Mouse (Mus musculus): ENCODE results near the gene Eef1akmt3.
"Not testable (repeated sequence)": the region's sequence is repeated elsewhere in the genome, so short reads cannot be mapped to it uniquely, and the experiment has no call there.

DNA sequence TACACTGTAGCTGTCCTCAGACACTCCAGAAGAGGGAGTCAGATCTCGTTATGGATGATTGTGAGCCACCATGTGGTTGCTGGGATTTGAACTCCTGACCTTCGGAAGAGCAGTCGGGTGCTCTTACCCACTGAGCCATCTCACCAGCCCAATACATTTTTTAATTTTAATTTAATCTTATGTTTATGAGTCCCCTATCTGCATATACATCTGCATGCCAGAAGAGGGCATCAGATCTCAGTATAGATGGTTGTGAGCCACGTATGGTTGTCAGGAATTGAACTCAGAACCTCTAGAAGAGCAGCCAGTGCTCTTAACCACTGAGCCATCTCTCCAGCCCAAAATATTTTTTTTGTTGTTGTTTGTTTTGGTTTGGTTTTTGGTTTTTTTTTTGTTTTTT, 31.0 kb upstream of the Eef1akmt3 start:
- not testable (repeated sequence) for TF ChIP-seq POLR2A (IDR thresholded peaks at IDR 0.05; ENCODE audit: borderline replicate concordance, low read depth, low read length); CTCF (IDR thresholded peaks at IDR 0.05; ENCODE audit: low read depth, low read length)
